Comparison of ENCODE assay signal across 18 mouse cellular contexts in genomic region chr10:63652887-63653286, GRCm38 (mm10).
DNase-seq lines count a peak whose midpoint lies in the region; ATAC-seq and TF ChIP-seq lines count a peak whose summit lies in the region.
"Had no signal": no experiment of that assay in that cellular context is flagged by ENCODE, and none has a peak within 500 bp of the region (broad histone marks: within the 10 kb centered on the region; RNA-seq: fewer than 3 reads in every experiment).

No protein-coding gene starts in this region.

- no peak overlapping the region for H3K9ac ChIP-seq in lung, embryonic 15.5 days
- H3K9ac ChIP-seq in midbrain, embryonic 11.5 days (ENCODE audit: low read length): no peak overlapping the region
- H3K9ac ChIP-seq in midbrain, postnatal 0 days (replicated peaks; ENCODE audit: low read length, poor library complexity, severe bottlenecking): no peak overlapping the region
- H3K9ac ChIP-seq: heart, embryonic 13.5 days; liver, embryonic 15.5 days; neural tube, embryonic 13.5 days had no signal

- no peaks in the 10 kb centered on the region for H3K36me3 ChIP-seq in lung, embryonic 15.5 days
- H3K36me3 ChIP-seq in midbrain, embryonic 11.5 days (ENCODE audit: control insufficient read depth, insufficient read depth, low read length): no peaks in the 10 kb centered on the region
- no peaks in the 10 kb centered on the region for H3K36me3 ChIP-seq in midbrain, postnatal 0 days (ENCODE audit: insufficient read depth, low read length)
- H3K36me3 ChIP-seq: liver, embryonic 15.5 days; neural tube, embryonic 13.5 days had no signal

- intact Hi-C loops in left cerebral cortex, postnatal 4 days (cut with DNase I): no loop called here
- intact Hi-C loops in left cerebral cortex, postnatal 14 days (cut with DNase I): no loop called here

- peak; percentile 46; the same call in 1 of the 2 replicates for ATAC-seq in lung, embryonic 15.5 days (ENCODE audit: borderline replicate concordance, extremely low read depth, low FRiP score, low TSS enrichment)
- ATAC-seq in midbrain, embryonic 11.5 days (ENCODE audit: low FRiP score): no peak
- ATAC-seq in midbrain, postnatal 0 days (ENCODE audit: low FRiP score): no peak
- ATAC-seq: hindbrain, postnatal 0 days had no signal

- no peak overlapping the region for H3K4me2 ChIP-seq in lung, embryonic 15.5 days
- H3K4me2 ChIP-seq in midbrain, embryonic 11.5 days: no peak overlapping the region
- no peak overlapping the region for H3K4me2 ChIP-seq in midbrain, postnatal 0 days (ENCODE audit: low read depth, low read length, poor library complexity, severe bottlenecking)
- H3K4me2 ChIP-seq: heart, embryonic 13.5 days; liver, embryonic 15.5 days; neural tube, embryonic 13.5 days had no signal

- no peak for TF ChIP-seq CTCF in midbrain, postnatal 0 days (IDR thresholded peaks at IDR 0.05)

- no peaks in the 10 kb centered on the region for H3K9me3 ChIP-seq in lung, embryonic 15.5 days
- no peaks in the 10 kb centered on the region for H3K9me3 ChIP-seq in midbrain, embryonic 11.5 days (ENCODE audit: control insufficient read depth, low read length)
- H3K9me3 ChIP-seq in midbrain, postnatal 0 days (ENCODE audit: low read length): no peaks in the 10 kb centered on the region
- H3K9me3 ChIP-seq: heart, embryonic 13.5 days; liver, embryonic 15.5 days; neural tube, embryonic 13.5 days had no signal

- H3K27me3 ChIP-seq in lung, embryonic 15.5 days: no peaks in the 10 kb centered on the region
- H3K27me3 ChIP-seq in midbrain, embryonic 11.5 days (ENCODE audit: control insufficient read depth, insufficient read depth, low read length): no peaks in the 10 kb centered on the region
- H3K27me3 ChIP-seq in midbrain, postnatal 0 days (ENCODE audit: insufficient read depth, low read length): no peaks in the 10 kb centered on the region
- H3K27me3 ChIP-seq: CH12.LX; heart, embryonic 13.5 days; liver, embryonic 15.5 days; neural tube, embryonic 13.5 days had no signal

- H3K27ac ChIP-seq in lung, embryonic 15.5 days: peak overlapping the region; percentile 55; the same call in 1 of the 2 replicates
- H3K27ac ChIP-seq in midbrain, embryonic 11.5 days (ENCODE audit: low read depth, low read length): no peak overlapping the region
- H3K27ac ChIP-seq in midbrain, postnatal 0 days (ENCODE audit: low read depth, low read length): no peak overlapping the region
- H3K27ac ChIP-seq: heart, embryonic 13.5 days; hindbrain, postnatal 0 days; kidney, postnatal 0 days; liver, embryonic 15.5 days; neural tube, embryonic 13.5 days had no signal

- no peaks in the 10 kb centered on the region for H3K4me1 ChIP-seq in lung, embryonic 15.5 days
- no peaks in the 10 kb centered on the region for H3K4me1 ChIP-seq in midbrain, embryonic 11.5 days (ENCODE audit: control insufficient read depth, insufficient read depth, low read length)
- no peaks in the 10 kb centered on the region for H3K4me1 ChIP-seq in midbrain, postnatal 0 days (ENCODE audit: insufficient read depth, low read length)
- H3K4me1 ChIP-seq: liver, embryonic 15.5 days; neural tube, embryonic 13.5 days had no signal

- 58% methylated on average over 9 of the region's 9 CpGs for WGBS in lung, embryonic 15.5 days
- 83% methylated on average over 9 of the region's 9 CpGs for WGBS in midbrain, embryonic 11.5 days
- WGBS in midbrain, postnatal 0 days: 88% methylated on average over 9 of the region's 9 CpGs

- no peak overlapping the region for H3K4me3 ChIP-seq in lung, embryonic 15.5 days
- H3K4me3 ChIP-seq in midbrain, embryonic 11.5 days (ENCODE audit: low read depth, low read length): no peak overlapping the region
- no peak overlapping the region for H3K4me3 ChIP-seq in midbrain, postnatal 0 days (ENCODE audit: low read depth, low read length)
- H3K4me3 ChIP-seq: heart, embryonic 13.5 days; liver, embryonic 15.5 days; neural tube, embryonic 13.5 days had no signal

- DNase-seq in left cerebral cortex, postnatal 4 days: peak; percentile 10
- DNase-seq in left cerebral cortex, postnatal 14 days (ENCODE audit: low spot score in 2 of 2): no peak
- DNase-seq in cerebellum, adult 9-11 months: peak; percentile 67
- DNase-seq in midbrain, embryonic 11.5 days (ENCODE audit: low spot score, missing footprints): no peak
- DNase-seq in midbrain, postnatal 0 days (ENCODE audit: low spot score): no peak
- no peak for DNase-seq in layer of hippocampus, postnatal 36 days
- DNase-seq in adrenal gland, postnatal 10 days: no peak
- DNase-seq: heart, adult 11 months; heart, postnatal 36 days; kidney, adult 11 months; thymus, postnatal 4 days had no signal

Comparison
In these comparisons a context has a peak if more than half of its experiments do, and no peak if none do; other contexts are left out.
1. DNase-seq: peak in left cerebral cortex, postnatal 4 days (single experiment) and cerebellum, adult 9-11 months (single experiment); none in left cerebral cortex, postnatal 14 days (0 of 2), midbrain, embryonic 11.5 days (single experiment), midbrain, postnatal 0 days (single experiment), layer of hippocampus, postnatal 36 days (0 of 2) and adrenal gland, postnatal 10 days (single experiment).